Mouse (Mus musculus) left cerebral cortex, adult 9 months (tissue): ENCODE data around the gene Map2k5.

Experiments used
- DNase-seq, 2 experiments: peaks; one replicate each; pipeline ENCODE4 v3.0.0; 2022; ENCODE audit warnings: low spot score in 2 of 2

Gene Map2k5

DNA sequence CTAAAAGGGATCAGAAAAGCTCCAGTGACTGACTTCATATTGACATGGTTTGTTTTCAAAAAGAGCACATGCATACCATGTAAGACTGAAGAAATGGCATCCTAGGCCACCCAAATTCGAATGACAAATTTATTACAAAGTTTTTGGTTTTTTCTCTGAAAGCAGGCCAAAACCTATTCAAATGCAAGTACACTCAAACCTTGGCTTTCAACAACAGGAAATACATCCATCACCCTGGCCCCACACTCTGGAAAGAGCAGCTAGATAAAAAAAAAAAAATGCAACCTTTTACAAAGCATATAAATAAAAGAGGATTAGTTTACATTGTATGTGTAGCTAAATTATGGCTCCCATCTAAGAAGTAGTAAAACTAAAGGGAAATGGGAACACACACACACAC lies 114.5 kb downstream of the Map2k5 start:
- DNase-seq = no peak

DNA sequence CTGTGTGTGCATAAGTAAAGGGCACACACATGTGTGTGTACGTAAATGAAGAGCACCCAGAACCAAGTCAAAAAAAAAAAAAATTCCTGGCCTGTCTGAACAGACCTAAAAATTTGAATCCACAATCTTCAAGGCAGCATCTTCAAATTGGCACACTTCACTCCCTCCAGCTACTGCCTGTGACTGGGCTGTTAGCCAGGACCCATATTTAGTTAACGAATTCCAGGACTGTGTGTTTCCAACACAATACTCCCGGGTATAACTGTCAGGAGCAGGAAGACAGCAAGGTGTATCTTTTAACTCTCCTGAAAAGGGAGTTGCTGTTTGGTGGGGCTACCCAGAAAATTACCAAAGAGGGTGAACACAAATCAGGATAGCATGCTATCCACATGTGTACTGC lies 118.9 kb downstream of the Map2k5 start:
- peak in 1 of 2 experiments; percentile 14 for DNase-seq

DNA sequence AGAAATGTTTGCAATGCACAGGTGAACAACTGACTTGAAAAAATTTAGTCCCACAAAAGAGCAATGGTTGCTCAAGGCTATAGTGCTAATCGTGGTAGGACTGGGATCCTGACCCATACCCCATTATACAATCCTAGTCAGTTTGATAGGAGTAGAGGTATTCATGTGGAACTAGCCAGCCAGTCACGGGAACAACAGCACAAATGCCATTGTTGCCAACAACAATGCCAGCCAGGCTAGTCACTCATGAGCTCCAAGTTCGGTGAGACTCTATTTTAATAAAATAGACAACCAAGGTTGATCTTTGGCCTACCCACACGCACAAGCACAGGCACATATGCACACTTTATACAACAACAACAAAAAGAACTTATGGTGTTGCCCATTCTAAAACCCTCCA lies 120.0 kb downstream of the Map2k5 start:
- no peak for DNase-seq

DNA sequence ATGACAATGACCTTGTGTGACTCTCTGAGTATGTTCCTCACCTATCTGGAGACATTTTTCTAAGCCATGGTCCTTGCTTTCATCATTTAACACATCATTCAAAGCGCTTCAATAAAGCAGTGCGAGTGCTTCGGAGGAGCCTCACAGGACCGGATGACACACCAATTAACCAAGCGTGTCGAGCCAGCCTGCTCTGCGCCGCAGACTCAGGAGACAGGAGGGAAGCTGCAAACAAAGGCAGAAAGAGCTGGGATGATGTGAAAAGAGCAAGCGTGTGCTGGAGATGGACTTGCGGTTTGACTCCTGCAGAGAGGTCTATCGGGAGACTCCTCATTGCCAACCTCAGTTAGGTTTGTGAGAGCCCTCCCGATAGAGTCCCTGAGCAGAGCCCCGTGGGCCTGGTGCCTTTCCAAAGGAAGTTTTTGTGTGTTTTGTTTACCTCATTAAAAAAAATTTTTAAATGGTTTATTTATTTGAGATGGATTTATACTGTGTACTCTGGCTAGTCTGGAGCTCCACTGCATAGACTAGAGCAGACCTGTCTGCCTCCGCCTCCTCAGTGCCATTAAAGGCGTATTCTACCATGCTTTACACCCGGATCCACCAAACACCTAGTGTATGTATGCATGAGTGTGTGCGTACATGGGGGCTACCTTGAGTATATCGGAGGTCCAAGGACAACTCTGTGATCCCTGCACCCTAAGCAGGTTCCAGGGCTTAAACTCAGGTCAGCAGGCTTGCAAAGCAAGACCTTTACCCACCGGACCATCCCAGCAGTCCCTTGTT lies 126.7 kb downstream of the Map2k5 start:
- no peak for DNase-seq

DNA sequence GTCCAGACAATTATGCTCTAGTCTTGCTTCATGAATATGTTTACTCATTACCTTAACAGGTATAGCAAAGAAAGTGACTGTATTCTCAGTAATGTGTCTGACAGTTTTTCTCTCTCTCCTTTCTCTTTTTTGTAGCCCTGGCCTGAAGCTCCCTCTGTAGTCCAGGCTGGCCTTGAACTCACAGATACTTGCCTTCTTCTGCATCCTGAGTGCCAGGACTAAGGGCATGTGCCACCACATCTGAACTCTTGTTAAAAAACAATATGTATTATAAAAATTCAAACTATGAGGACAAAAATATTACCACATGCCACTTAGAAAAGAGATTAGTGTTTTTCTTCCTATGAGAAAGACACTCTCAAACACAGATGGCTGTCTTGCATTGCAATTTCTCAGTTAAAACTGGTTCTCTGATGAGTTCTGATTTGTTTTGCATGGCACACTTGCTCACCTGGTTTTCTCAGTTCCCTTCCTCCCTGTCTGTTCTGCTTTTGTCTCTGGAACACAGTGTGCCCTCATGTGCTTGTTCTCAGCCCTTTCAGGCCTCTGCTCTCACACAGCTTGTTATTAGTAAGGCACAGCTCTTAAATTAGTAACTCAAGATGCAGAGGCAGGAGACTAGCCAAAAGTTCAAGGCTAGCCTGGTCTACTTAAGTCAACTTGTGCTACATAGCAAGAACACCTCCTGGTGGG lies 129.5 kb downstream of the Map2k5 start:
- no peak for DNase-seq

DNA sequence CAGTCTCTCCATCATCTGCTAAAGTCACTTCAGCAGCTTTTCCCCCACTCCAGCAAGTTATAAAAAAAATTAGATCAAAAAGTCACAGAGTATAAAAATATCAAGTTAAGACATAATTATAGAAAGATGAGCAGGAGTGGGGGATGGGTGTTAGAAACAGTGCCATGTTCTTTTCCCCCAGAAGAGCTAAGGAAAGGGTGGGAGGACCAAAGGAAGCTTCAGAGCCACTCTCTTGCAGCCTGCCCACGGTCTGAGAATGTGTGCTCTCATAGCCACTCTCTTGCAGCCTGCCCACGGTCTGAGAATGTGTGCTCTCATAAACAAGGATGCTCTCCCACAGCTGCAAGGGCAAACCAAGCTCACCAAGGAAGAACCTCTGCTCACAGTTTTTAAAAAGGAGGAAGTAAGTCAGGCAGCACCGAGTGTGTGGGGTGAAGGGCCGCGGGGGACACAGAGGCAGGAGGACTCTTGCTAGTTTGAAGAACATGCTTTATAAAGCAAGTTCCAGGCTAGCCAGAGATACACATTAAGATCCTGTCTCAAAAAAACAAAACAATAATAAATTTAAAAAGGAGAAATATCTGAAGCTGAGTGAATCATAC lies 131.0 kb downstream of the Map2k5 start:
- peak in 1 of 2 experiments; percentile 14 for DNase-seq

DNA sequence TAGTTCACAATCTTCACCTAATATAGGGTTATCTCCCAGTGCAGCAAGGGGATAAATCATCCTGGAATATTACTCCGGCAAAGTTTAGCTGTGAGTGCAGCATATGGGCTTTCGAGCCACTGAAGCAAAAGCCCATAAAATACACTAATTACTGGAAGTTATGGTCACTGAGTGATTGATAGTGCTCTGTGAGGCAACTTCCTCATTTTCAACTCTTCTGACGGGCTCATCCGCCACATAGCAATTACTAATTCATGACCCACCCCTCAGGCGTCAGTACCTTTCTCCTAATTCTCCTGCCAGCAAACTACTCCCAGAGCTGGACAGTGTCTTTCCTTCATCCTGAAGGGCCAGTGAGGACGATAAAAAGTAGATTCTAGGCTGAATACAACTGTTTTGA lies 135.7 kb downstream of the Map2k5 start:
- no peak for DNase-seq

DNA sequence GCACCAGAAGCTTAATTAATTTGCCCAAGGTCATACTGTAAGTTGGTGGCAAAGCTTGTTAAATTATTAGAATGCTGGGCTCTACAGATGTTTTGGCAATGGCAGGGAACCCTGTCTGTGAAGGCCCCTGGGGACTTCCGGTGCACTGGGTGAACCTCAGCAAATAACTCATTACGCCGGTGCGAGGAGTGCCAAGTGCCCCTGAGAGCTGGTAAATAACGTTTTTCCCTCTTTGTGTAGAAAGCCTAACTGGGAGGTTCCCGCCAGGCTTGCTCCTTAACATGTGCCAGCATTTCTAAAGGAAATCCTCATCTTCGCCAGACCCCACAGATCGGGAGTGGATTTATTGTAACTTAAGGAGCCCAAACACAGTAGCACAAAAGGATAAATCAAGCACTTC lies 136.5 kb downstream of the Map2k5 start:
- DNase-seq = no peak

DNA sequence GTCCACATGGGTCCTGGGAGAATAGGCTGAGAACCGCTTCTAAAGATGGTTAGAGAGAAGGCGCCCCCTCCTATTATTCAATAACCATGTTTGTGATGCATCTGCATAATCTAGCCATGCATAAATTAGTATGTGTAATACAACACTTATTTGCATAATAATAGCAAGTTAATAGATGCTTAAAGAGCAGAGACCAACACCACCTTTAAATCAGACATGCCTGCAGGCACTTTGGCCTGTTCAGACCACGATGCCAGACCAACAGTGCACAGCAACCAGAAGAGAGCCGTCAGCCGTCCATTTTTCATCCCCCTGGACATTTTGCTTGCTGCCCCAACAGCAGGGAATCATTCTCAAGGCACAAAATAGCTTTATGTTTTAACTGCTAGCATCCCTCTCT lies 143.3 kb downstream of the Map2k5 start:
- DNase-seq = no peak

DNA sequence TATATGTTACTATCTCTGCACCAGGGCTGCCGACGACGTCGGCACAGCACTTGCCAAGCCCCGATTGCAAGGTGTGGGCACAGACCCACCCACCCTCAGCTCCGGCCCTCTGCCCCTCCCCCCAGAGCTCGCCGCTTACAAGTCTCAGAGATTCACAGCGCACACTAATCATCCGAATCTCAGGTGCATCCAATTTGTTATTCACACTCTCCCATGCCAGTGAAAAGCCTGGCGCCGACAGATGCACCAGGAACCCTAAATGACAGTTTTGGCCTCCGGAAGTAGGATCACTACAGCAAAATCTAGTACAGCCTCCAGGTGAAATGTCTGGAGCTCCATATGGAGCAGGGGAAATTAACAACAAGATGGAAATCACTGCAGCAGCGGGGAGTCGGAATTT lies 147.4 kb downstream of the Map2k5 start:
- no peak for DNase-seq

DNA sequence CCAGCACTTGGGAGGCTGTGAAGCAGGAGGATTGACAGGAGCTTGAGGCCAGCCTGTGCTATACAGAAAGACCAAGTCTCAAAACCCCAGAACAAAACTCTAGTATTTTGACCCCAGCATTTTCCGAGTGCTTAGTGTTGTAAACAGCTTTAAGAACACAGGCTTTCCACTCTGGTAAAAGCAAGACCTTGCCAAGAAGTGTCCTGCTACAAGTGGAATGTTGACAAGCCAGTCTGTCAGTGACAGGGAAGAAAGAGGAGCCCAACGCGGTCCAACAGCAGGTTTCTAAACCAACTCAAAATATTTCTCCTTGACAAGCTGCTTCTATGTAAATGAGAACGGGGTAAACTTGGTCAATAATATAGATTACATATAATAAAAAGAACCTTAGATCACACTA lies 148.6 kb downstream of the Map2k5 start:
- DNase-seq = no peak

DNA sequence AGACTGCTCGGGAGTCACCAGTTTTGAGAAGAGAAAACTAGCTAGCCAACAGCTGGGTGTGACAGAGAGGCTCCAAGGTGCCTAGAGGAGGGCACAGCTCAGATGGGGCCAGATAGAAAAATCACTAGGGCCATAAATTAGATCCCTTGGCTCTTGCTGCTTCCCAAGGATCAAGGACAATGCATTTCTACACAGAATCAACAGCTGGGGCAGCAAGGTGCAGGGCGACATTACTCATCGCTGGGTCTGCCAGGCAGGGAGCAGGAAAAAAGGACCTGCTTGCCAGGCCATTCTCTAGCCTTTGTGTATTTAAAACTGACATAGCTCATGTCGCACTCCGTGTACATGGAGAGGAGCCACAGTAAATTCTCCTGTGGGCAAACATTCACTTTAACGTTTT lies 155.5 kb downstream of the Map2k5 start:
- no peak for DNase-seq

DNA sequence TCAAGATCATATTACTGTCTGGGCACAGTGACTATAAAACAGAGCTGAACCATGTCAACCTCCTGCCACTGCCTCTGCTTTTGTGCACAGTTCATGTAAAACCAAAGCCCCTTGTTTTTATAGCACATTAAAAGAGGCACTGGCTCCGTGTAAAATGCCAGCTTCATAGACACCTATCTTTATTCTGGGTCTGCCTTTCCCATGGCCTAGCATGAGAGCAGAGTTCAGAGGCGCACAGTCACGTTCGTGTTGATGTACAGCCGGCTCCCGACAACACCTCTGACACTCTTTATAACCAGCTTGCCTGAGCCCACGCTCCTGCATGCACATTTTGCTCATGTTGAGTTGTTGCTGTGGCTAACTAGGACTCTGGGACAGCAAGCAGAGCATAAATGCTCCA lies 157.9 kb downstream of the Map2k5 start:
- DNase-seq = no peak

DNA sequence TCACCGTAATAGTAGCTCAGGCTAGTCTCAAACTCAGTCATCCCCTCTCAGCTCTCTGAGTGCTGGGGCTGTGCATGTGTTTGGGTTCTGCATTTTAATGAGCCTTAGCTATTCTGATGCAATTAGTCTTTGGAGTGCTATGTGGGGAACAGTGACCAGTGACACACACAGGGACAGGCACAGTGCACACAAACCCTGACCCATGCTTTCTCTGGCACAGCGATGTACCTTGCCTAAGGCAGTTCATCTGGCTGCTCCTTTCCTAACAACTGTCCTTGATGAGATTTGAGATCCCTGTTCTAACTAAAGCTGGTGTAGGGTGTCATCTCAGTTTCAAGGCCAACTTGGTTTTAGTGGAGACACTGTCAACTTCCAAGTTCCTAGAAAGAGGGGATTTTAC lies 162.7 kb downstream of the Map2k5 start:
- DNase-seq = no peak

DNA sequence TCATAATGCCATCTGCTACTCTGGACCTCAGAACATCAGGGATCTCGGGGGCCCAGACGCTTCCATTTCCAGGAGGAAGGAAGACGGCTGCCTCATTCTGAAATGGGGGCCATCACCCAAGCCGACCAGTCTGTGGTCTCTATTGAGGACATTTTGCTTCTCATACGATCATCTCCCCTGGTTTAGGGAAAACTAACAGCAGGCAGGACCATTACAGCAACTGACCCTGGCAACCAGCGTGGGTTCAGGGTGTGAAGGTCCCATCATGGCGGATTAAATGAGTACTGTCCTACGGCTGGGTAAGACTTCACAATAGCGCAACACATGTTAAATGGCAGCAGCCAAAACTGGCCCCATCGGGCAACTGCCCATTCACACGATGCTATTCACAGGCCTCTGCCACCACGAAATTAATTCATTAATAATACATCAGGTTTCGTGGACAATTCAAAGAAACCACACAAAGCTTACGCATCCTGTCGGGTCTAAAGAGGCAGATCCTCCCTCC lies 170.9 kb downstream of the Map2k5 start:
- no peak for DNase-seq

DNA sequence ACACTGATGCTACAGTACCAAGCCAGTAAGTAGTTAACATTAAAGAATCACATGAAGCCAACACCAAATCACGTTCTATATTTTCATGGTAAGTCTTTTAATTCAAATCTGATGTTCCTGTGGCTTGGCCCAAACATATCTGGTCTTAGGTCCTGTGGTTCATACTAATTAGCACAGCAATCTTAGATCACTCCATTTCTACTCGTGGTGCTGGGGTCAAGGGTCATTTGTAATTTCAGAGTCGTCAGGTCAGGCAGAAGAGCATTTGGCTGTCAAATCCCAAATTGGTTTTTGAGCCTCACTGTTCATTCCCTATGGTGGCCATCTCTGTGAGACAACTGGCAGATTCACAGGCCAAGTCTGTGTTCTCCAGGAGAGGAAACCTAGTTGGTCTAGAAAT lies 174.2 kb downstream of the Map2k5 start:
- DNase-seq = no peak

DNA sequence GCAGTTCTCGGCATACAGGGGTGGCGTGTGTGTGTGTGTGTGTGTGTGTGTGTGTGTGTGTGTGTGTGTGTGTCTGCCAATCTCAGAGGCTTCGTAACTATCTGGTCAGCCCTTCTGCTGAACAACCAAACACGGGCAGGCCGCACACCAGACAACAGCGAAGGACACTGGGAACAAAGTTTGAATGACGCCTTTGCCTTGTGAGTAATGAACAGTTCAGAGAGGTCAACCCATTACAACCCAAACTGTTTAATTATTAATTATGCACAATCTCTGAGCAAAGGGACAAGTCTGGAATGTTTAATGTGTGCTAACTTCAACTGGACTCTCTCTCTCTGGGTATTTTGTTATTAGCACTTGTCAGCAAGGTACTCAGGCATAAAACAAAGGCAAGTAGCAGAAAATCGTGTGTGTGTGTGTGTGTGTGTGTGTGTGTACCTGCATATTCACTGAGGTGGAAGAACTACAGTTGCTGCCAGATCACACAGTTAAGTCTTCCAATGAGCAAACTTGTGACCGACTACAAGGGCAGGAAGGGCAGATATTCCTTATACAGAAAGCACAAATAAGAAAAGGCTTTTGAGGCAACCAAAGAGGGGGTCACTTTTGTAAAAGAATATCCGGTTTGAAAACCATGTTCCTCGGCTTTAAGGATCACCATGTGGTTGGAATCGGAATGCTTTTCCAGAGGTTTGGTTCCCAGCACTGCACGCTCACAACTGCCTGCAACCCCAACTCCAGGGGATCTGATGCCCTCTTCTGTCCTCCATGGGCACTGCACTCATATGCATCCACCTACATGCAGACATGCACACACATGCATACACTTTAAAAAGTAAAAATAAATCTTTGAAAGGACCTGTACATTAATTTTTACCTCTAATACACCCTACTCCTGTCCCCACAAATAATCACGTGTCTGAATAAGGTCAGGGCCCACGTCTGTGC lies 176.1 kb downstream of the Map2k5 start:
- no peak for DNase-seq

DNA sequence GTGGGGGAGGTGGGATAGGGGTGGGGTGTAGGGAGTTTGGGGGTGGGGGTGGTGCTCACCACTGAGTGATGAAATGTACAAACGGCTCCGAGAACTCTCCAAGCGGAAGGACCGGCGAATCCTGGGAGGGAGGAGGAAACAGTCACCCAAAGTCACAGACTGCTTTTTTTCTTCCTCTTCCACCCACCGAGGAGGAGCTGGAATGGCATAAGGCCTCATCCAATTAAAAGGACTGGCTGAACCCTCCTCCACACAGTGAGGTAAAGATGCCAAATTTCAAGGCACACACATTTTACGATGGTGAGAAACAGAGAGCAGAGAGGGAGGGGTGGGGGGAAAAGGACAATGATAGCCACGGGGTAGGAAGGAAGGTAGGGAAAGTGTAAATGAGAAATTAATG lies 180.4 kb downstream of the Map2k5 start:
- DNase-seq = no peak

DNA sequence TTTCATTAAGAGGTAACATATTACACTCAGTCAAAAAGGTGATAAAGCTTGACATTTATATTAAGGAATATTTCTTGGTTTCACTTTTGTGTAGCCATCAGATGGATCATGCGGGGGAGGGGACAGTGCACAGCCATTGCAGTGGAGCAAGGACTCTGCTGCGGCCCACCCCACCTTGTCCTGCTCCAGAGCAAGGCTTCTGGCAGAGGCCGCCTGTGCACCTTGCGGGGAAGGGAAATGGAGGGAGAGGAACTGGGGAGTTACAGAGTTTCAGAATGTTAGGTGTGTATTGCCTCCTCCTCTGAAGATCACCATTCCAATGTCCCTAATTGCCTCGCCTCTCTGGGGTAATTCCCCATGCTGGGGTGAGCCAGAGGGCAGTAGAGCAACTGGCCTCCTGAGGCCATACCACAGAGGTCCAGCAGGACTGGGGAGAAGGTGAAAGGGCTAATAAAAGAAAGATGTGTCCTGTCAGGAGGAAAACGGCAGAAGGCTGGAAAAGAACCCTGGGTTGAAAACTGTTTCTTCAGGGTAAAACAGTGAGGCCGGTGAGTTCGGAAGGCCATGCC lies 181.5 kb downstream of the Map2k5 start:
- DNase-seq = no peak

DNA sequence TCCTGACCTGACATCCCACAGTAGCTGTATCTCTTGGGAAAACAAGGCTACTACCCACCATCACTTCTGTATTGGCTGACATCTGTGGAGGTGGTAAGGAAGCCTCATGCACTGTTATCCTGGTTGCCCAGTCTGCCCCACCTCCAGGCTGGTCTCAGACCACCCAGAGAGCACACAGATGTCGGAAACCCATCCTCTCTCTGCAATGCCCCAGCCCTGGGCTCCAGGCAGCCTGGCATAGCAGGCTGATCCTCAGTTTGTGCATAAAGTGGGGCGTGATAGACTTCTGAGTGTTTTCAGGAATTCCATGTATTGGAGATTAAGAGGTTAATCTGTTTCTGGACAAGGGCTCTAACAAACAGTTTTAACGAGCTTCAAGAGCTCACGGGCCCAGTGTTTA lies 182.2 kb downstream of the Map2k5 start:
- DNase-seq = no peak

DNA sequence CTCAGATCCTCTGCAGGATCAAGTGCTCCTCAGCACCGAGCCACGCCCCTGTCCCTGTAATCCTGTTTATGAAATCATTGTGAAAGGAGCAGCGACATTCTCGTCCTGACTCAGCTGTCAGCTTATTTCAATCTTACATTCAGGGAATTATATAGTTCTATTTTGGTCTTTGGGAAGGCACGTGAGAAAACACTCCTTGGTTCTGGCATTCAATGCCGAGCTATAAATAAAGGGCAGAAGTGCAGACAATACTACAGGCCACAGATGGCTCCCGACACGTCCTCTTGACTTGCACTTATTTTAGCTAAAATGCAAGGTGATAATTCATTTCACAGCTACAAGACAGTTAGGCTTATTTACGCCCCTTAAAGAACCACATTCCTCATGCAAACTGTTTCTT lies 182.9 kb downstream of the Map2k5 start:
- no peak for DNase-seq
